Mouse (Mus musculus) midbrain, embryonic 14.5 days (tissue): ENCODE results near the gene 1700008O03Rik. TPM values are rescaled to one million over a fixed set of nuclear protein-coding genes. Genes with fewer than 3 reads are reported as not detected.
A peak's percentile ranks its signal among the peaks of the same experiment; 100 is the strongest.

Experiments
- ATAC-seq: fragments of 200-750 bp; cut with Nextera tagmentation; 2 replicates; pipeline ENCODE4 v1.8.0; 2017; ENCODE audit warnings: moderate number of reproducible peaks, moderate library complexity; ENCODE audit not compliant: low FRiP score, low TSS enrichment
- DNase-seq: peaks from one replicate; pipeline ENCODE4 v3.0.0-alpha.2; 2015
- H3K27ac ChIP-seq: fragments of 300-500 bp; sonication (generic); replicated peaks from 2 replicates; pipeline ENCODE4 v1.5.1; 2014; ENCODE audit warnings: mild to moderate bottlenecking, low read depth, low read length, moderate library complexity
- H3K27me3 ChIP-seq: fragments of 300-500 bp; sonication (generic); 2 replicates; pipeline ENCODE4 v1.6.1; 2014; ENCODE audit warnings: low read length, control low read depth, mixed read lengths; ENCODE audit not compliant: control insufficient read depth, insufficient read depth
- H3K36me3 ChIP-seq: fragments of 300-500 bp; sonication (generic); 2 replicates; pipeline ENCODE4 v1.6.1; 2014; ENCODE audit warnings: low read length, control low read depth; ENCODE audit not compliant: control insufficient read depth, insufficient read depth
- H3K4me1 ChIP-seq: fragments of 300-500 bp; sonication (generic); 2 replicates; pipeline ENCODE4 v1.6.1; 2014; ENCODE audit warnings: mild to moderate bottlenecking, antibody characterized with exemption, low read length, control low read depth; ENCODE audit not compliant: control insufficient read depth, insufficient read depth
- H3K4me2 ChIP-seq: fragments of 300-500 bp; sonication (generic); 2 replicates; pipeline ENCODE4 v1.6.1; 2014; ENCODE audit warnings: mild to moderate bottlenecking, low read length, moderate library complexity
- H3K4me3 ChIP-seq: fragments of 300-500 bp; sonication (generic); replicated peaks from 2 replicates; pipeline ENCODE4 v1.5.1; 2014; ENCODE audit warnings: low read depth, low read length
- H3K9ac ChIP-seq: fragments of 300-500 bp; sonication (generic); replicated peaks from 2 replicates; pipeline ENCODE4 v1.6.1; 2014; ENCODE audit warnings: mild to moderate bottlenecking, low read length, moderate library complexity
- H3K9me3 ChIP-seq: fragments of 300-500 bp; sonication (generic); 2 replicates; pipeline ENCODE4 v1.6.1; 2016; ENCODE audit warnings: low read length, control low read depth, mixed read lengths; ENCODE audit not compliant: control insufficient read depth
- WGBS: fragments of 180-500 bp; shearing (Covaris S2); extraction: QIAGEN DNeasy Blood & Tissue Kit; methylation state at CpG from one replicate; pipeline ENCODE4 v1.1.7; 2014; 5-methylcytosine and 5-hydroxymethylcytosine counted together
- polyA plus RNA-seq: library from polyadenylated mRNA; unstranded; fragments of >200 nt; fragmentation: Nextera tagmentation; extraction: Ambion mirVana; gene quantifications from 2 replicates; pipeline ENCODE4 v1.2.1, GENCODE M21; 2014

The 1700008O03Rik gene
- polyA plus RNA-seq, 1 experiment from 2014 or later = 1.9 TPM

- Histone ChIP-seq H3K4me2 (peak overlapping the region; percentile 96), H3K27ac (0 out of 2 replicates have a peak overlapping the region, but pooled peaks have one; percentile 20), H3K4me3 (peak overlapping the region; percentile 53), H3K4me1 (0 out of 2 replicates have a peak, but pooled peaks cover 8% of the 10 kb centered on the region), H3K36me3 (no peaks in the 10 kb centered on the region), H3K9ac (peak overlapping the region; percentile 70), H3K27me3 (no peaks in the 10 kb centered on the region; the same call in 1 of the 2 replicates), H3K9me3 (no peaks in the 10 kb centered on the region)
- ATAC-seq (peak; percentile 57; the same call in 1 of the 2 replicates), DNase-seq (no peak)
- under 1% methylated on average over 17 of the region's 17 CpGs for WGBS
Measured at GRCm38 (mm10) chr7:44384716-44385059, 932 bp downstream of the 1700008O03Rik start.

- ATAC-seq (peak; percentile 85), DNase-seq (peak; percentile 93)
- Histone ChIP-seq H3K4me1 (0 out of 2 replicates have a peak, but pooled peaks cover 8% of the 10 kb centered on the region), H3K4me2 (peak within 1 kb of the TSS; percentile 96), H3K36me3 (no peaks in the 10 kb centered on the region), H3K27me3 (no peaks in the 10 kb centered on the region; the same call in 1 of the 2 replicates), H3K9me3 (no peaks in the 10 kb centered on the region), H3K4me3 (peak within 1 kb of the TSS; percentile 53), H3K27ac (peak within 1 kb of the TSS; percentile 68), H3K9ac (peak within 1 kb of the TSS; percentile 70)
- under 1% methylated on average over 31 of the region's 33 CpGs for WGBS
Measured at GRCm38 (mm10) chr7:44383980-44384715, 1.5 kb downstream of the 1700008O03Rik start, which contains the start of gene Syt3. Syt3 (plus strand) TSS chr7:44384102.

- Histone ChIP-seq H3K9ac (no peak overlapping the region; the same call in 1 of the 2 replicates), H3K9me3 (no peaks in the 10 kb centered on the region), H3K36me3 (no peaks in the 10 kb centered on the region), H3K4me3 (no peak overlapping the region), H3K27ac (peak overlapping the region; percentile 68; the same call in 1 of the 2 replicates), H3K4me1 (0 out of 2 replicates have a peak, but pooled peaks cover 8% of the 10 kb centered on the region), H3K27me3 (no peaks in the 10 kb centered on the region; the same call in 1 of the 2 replicates), H3K4me2 (no peak overlapping the region)
- DNase-seq (peak; percentile 67), ATAC-seq (no peak; the same call in 1 of the 2 replicates)
- 59% methylated on average over 12 of the region's 12 CpGs for WGBS
Measured at GRCm38 (mm10) chr7:44382541-44382940, 3.1 kb downstream of the 1700008O03Rik start.

- no peak for ATAC-seq
- Histone ChIP-seq H3K4me3 (no peak overlapping the region), H3K4me2 (no peak overlapping the region), H3K9me3 (no peaks in the 10 kb centered on the region), H3K4me1 (peaks cover 12% of the 10 kb centered on the region), H3K27ac (no peak overlapping the region), H3K27me3 (no peaks in the 10 kb centered on the region), H3K36me3 (no peaks in the 10 kb centered on the region), H3K9ac (no peak overlapping the region)
- DNase-seq = peak; percentile 20
- WGBS = 55% methylated on average over 4 of the region's 4 CpGs
Measured at GRCm38 (mm10) chr7:44378290-44378689, 7.3 kb downstream of the 1700008O03Rik start.

- ATAC-seq = no peak
- peaks cover 13% of the 10 kb centered on the region for H3K4me1 ChIP-seq
- H3K9ac ChIP-seq = no peak overlapping the region
- no peaks in the 10 kb centered on the region for H3K27me3 ChIP-seq
- 58% methylated on average over 3 of the region's 3 CpGs for WGBS
- H3K4me2 ChIP-seq = no peak overlapping the region
- no peak overlapping the region for H3K4me3 ChIP-seq
- H3K9me3 ChIP-seq = no peaks in the 10 kb centered on the region
- no peak for DNase-seq
- H3K36me3 ChIP-seq = no peaks in the 10 kb centered on the region
- no peak overlapping the region for H3K27ac ChIP-seq
Measured at GRCm38 (mm10) chr7:44375793-44376192, 9.8 kb downstream of the 1700008O03Rik start.

- no peak for ATAC-seq
- peak overlapping the region; percentile 86 for H3K4me2 ChIP-seq
- H3K27me3 ChIP-seq = no peaks in the 10 kb centered on the region
- H3K36me3 ChIP-seq = no peaks in the 10 kb centered on the region
- H3K9ac ChIP-seq = peak overlapping the region; percentile 65; the same call in 1 of the 2 replicates
- 2% methylated on average over 10 of the region's 10 CpGs for WGBS
- peaks cover 13% of the 10 kb centered on the region for H3K4me1 ChIP-seq
- peak overlapping the region; percentile 69; the same call in 1 of the 2 replicates for H3K27ac ChIP-seq
- no peak for DNase-seq
- H3K4me3 ChIP-seq = peak overlapping the region; percentile 55
- H3K9me3 ChIP-seq = no peaks in the 10 kb centered on the region
Measured at GRCm38 (mm10) chr7:44375207-44375606, 10.4 kb downstream of the 1700008O03Rik start.

- peak; percentile 60 for DNase-seq
Measured at GRCm38 (mm10) chr7:44374756-44375155, 10.9 kb downstream of the 1700008O03Rik start.

GRCm38 (mm10) chr7:44373889-44374652, 11.5 kb downstream of the 1700008O03Rik start:
- peak; percentile 94 for DNase-seq
- Histone ChIP-seq H3K9ac (peak overlapping the region; percentile 65), H3K27ac (peak overlapping the region; percentile 69), H3K4me2 (peak overlapping the region; percentile 86), H3K27me3 (no peaks in the 10 kb centered on the region), H3K4me1 (peaks cover 13% of the 10 kb centered on the region), H3K36me3 (no peaks in the 10 kb centered on the region), H3K9me3 (no peaks in the 10 kb centered on the region), H3K4me3 (peak overlapping the region; percentile 55)
- 1% methylated on average over 19 of the region's 19 CpGs for WGBS
- ATAC-seq = peak; percentile 93

More at GRCm38 (mm10) chr7:44374756-44375155, 10.9 kb downstream of the 1700008O03Rik start:
- peaks cover 13% of the 10 kb centered on the region for H3K4me1 ChIP-seq
- peak overlapping the region; percentile 55 for H3K4me3 ChIP-seq
- WGBS = under 1% methylated on average over 5 of the region's 5 CpGs
- H3K4me2 ChIP-seq = peak overlapping the region; percentile 86
- H3K9ac ChIP-seq = peak overlapping the region; percentile 65
- no peaks in the 10 kb centered on the region for H3K9me3 ChIP-seq
- peak overlapping the region; percentile 69 for H3K27ac ChIP-seq
- no peak; the same call in 1 of the 2 replicates for ATAC-seq
- H3K36me3 ChIP-seq = no peaks in the 10 kb centered on the region
- H3K27me3 ChIP-seq = no peaks in the 10 kb centered on the region
